ENCODE assay signal across 8 mouse cellular contexts in the genomic region with DNA sequence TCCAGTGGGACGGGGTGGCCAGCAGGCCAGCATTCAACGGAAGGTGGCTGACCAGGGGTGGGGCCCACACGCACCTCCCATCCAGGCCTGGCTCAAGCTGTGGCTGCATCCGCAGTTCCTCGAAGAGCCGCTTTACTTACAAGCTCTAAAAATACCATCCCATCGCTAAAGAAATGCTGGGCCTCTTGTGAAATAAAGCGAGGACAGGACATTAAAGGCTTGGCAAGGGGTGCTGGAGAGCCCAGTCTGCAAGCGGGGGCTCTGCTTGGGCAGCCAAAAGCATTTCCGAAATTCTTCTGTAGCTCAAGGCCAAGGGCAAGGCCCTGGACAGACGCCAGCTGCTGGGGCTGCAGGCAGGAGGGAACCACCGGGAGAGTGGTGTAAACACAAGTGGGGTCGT. TPM values are rescaled to one million over a fixed set of nuclear protein-coding genes. Genes with fewer than 3 reads are reported as not detected.
DNase-seq lines count a peak whose midpoint lies in the region; ATAC-seq and TF ChIP-seq lines count a peak whose summit lies in the region.
"Had no signal": no experiment of that assay in that cellular context is flagged by ENCODE, and none has a peak within 500 bp of the region (broad histone marks: within the 10 kb centered on the region; RNA-seq: fewer than 3 reads in every experiment).

No protein-coding gene starts in this region.

- no peak for TF ChIP-seq POLR2A in embryonic fibroblast, embryonic 13.5 days (IDR thresholded peaks at IDR 0.05; ENCODE audit: low read depth, low read length)

- no peaks in the 10 kb centered on the region for H3K27me3 ChIP-seq in limb, embryonic 12.5 days
- H3K27me3 ChIP-seq: liver, embryonic 13.5 days had no signal

- peaks cover 4% of the 10 kb centered on the region; the same call in 1 of the 2 replicates for H3K36me3 ChIP-seq in limb, embryonic 12.5 days
- H3K36me3 ChIP-seq: liver, embryonic 13.5 days had no signal

- 0 out of 2 replicates have a peak, but pooled peaks cover 3% of the 10 kb centered on the region for H3K4me1 ChIP-seq in embryonic fibroblast, embryonic 13.5 days (ENCODE audit: control insufficient read depth, insufficient read depth, low read length)
- peaks cover 40% of the 10 kb centered on the region for H3K4me1 ChIP-seq in limb, embryonic 12.5 days (replicated peaks)

- H3K4me2 ChIP-seq in limb, embryonic 12.5 days, result no peak overlapping the region
- H3K4me2 ChIP-seq: liver, embryonic 13.5 days had no signal

- no peak for TF ChIP-seq CTCF in embryonic fibroblast, embryonic 13.5 days (IDR thresholded peaks at IDR 0.05; ENCODE audit: borderline replicate concordance, insufficient read depth, low read length)

- H3K9me3 ChIP-seq in limb, embryonic 12.5 days, result no peaks in the 10 kb centered on the region
- H3K9me3 ChIP-seq: liver, embryonic 13.5 days had no signal

- no peak overlapping the region for H3K9ac ChIP-seq in limb, embryonic 12.5 days (replicated peaks)
- H3K9ac ChIP-seq: liver, embryonic 13.5 days had no signal

- peak; percentile 17 to 26 for DNase-seq in spleen, adult 18-20 months
- no peak for DNase-seq in spleen, postnatal 14 days (ENCODE audit: low spot score in 2 of 2)
- DNase-seq in heart, postnatal 10 days, result peak; percentile 73 to 85
- DNase-seq in ovary, postnatal 10 days (ENCODE audit: low spot score), result peak; percentile 65
- no peak for DNase-seq in thymus, adult 18-20 months
- DNase-seq: liver, embryonic 13.5 days had no signal

- ATAC-seq in limb, embryonic 12.5 days (ENCODE audit: insufficient number of reproducible peaks, insufficient read depth, low FRiP score, low TSS enrichment, low read depth), result no peak

- no peak overlapping the region for H3K4me3 ChIP-seq in embryonic fibroblast, embryonic 13.5 days (ENCODE audit: insufficient read depth, low read length)
- no peak overlapping the region for H3K4me3 ChIP-seq in limb, embryonic 12.5 days (replicated peaks)
- H3K4me3 ChIP-seq: liver, embryonic 13.5 days had no signal

- H3K27ac ChIP-seq in embryonic fibroblast, embryonic 13.5 days (ENCODE audit: insufficient read depth, low read length), result peak overlapping the region; percentile 19; the same call in 1 of the 2 replicates
- H3K27ac ChIP-seq in limb, embryonic 12.5 days, result peak overlapping the region; percentile 68

- WGBS in limb, embryonic 12.5 days, result 64% methylated on average over 13 of the region's 13 CpGs

- intact Hi-C loops in heart, postnatal 10 days (cut with DNase I), result no loop called here

RNA-seq across cellular contexts. Expression of a gene that starts 59.7 kb away (rescaled TPM):
- polyA plus RNA-seq in embryonic fibroblast, embryonic 13.5 days (2011; ENCODE audit: insufficient read length, low read depth, missing spikeins), result 6.6 and 14.4 TPM in 2 replicates
- total RNA-seq in heart, postnatal 10 days (2021), result 1 to 10 TPM; 7.3 to 9.1 TPM
- 13.7 and 14.2 TPM in 2 replicates for polyA plus RNA-seq in limb, embryonic 12.5 days (2016; fragmentation: Nextera tagmentation; extraction: Ambion mirVana)

Comparison
In these comparisons a context has a peak if more than half of its experiments do, and no peak if none do; other contexts are left out.
1. DNase-seq: peak in spleen, adult 18-20 months (2 of 2), heart, postnatal 10 days (2 of 2) and ovary, postnatal 10 days (single experiment); none in spleen, postnatal 14 days (0 of 2) and thymus, adult 18-20 months (0 of 2).